Mouse (Mus musculus): ENCODE data around the gene Tusc2.

The Tusc2 gene

DNA sequence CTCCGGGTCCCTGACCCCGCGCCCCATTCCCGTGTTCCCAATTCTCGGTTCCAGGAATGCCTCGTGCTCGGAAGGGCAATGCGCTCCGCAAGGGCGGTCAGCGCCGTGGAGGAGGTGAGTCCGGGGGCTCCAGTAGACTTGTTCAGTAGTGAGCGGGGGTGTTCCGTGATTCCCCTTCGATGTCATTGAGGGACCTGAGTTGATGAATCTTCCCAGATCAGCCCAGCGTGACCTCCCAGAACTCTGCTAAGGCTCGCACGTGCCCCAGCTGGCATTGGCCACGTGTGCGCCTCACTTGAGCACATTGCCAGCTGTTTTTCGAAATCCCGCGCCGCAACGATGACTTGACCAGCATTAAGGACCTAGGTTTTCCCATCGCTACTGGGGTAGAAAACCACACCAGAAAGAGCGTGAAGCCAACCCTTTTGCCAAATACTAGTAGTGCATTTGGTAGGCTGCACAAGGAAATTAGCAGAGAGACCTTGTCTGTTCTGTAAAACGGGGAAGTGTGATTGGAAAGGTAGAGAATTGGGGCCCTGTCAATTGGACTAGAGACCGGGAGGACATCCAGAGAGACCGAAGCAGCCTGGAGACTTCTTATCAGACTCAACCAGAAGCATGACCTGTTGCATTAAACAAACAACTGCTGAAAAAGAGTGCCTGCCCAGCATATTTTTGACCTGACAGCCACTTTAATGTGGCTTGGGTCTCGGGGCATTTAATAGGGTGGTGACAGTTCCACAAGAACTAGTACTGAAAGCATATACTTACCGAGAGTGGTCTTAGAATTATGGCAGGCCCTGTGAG, 25.0 kb downstream of the Tusc2 start:
- DNase-seq (ENCODE audit: low read depth, low spot score) = peak; percentile 71

- no peak for DNase-seq (ENCODE audit: low read depth, low spot score)
Observed at GRCm38 (mm10) chr9:107590058-107590772, 27.2 kb downstream of the Tusc2 start.

DNA sequence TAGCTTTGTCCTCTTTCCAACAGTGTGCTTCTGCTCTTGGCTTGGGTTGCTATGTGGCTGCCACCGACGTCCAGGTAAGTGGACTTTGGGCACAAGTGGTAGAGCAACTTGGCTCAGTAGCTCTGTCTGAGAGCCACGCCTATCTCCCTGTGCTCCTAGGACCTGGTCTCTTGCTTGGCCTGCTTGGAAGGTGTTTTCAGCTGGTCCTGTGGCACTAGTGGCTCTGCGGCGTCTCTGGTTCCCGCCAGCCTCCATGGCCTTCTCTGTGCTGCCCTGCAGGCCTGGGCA, 27.7 kb downstream of the Tusc2 start:
- no peak for DNase-seq (ENCODE audit: low read depth, low spot score)

GRCm38 (mm10) chr9:107593101-107593976, 30.3 kb downstream of the Tusc2 start:
- no peak for DNase-seq (ENCODE audit: low read depth, low spot score)

GRCm38 (mm10) chr9:107594281-107595062, 31.4 kb downstream of the Tusc2 start:
- no peak for DNase-seq (ENCODE audit: low read depth, low spot score)

- no peak for DNase-seq (ENCODE audit: low read depth, low spot score)
Observed at GRCm38 (mm10) chr9:107596619-107597569, 33.8 kb downstream of the Tusc2 start.

DNA sequence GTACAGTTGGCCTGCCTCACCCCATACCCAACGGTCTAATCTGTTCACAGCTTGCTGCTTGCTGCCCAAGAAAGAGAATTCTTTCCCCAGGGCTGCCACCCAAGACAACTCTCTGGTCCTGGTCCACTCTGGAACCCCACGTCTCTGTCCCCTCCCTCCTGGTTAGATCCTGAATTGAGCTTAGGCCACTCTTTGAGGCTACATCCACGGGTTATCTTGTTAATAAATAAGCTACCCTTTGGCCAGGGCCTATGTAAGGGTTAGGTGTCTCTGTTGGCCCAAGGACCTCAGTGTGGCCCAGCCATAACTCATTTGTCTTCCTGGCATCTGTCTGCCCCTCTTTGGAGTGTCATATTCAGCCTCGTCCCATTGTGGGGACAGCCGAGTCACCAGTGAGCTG, 35.3 kb downstream of the Tusc2 start:
- no peak for DNase-seq (ENCODE audit: low read depth, low spot score)

GRCm38 (mm10) chr9:107599433-107599832, 36.4 kb downstream of the Tusc2 start:
- DNase-seq (ENCODE audit: low read depth, low spot score) = no peak

- no peak for DNase-seq (ENCODE audit: low read depth, low spot score)
Observed at GRCm38 (mm10) chr9:107599842-107600241, 36.8 kb downstream of the Tusc2 start.

DNA sequence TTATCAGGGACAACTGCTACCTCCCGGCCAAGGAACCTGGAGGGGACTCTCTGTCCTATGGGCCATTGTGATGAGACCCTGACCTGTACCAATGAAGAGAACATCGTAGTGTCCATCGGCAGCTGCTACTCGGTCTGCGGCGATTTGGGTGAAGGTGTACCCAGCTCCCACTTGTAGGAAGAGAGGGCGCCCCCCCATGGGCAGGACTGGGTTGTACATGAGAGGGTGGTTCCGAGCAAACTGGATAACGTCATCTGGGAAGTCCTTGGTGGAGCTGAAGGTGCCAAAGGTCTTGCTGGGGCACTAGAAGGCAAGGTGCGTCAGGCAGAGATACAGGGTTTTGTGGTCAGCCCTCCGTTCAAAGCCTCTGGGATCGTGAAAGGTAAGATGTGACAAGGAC, 37.7 kb downstream of the Tusc2 start:
- no peak for DNase-seq (ENCODE audit: low read depth, low spot score)

DNA sequence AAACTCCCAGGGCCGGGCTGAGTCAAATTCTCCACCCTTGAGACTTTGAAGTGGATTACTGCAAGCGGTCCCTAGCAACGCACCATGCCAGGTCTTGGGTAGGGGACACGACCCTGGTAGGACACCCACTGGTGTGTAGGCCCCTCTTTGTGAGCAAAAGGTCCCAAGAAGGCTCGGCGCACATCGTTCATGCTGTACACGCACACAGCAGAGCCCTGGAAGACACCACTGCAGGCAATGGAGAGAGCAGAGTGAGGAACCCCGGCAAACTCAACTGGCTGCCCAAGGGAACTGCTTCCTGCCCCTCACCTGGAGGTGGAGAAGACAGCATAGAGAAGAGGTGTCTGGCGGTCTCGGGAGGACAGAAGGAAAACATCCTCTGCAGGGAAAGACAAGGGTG, 38.2 kb downstream of the Tusc2 start:
- no peak for DNase-seq (ENCODE audit: low read depth, low spot score)

GRCm38 (mm10) chr9:107602068-107602648, 39.1 kb downstream of the Tusc2 start:
- DNase-seq (ENCODE audit: low read depth, low spot score) = peak; percentile 91

- no peak for DNase-seq (ENCODE audit: low read depth, low spot score)
Observed at GRCm38 (mm10) chr9:107603251-107603650, 40.2 kb downstream of the Tusc2 start.

- no peak for DNase-seq (ENCODE audit: low read depth, low spot score)
Observed at GRCm38 (mm10) chr9:107605041-107605661, 42.1 kb downstream of the Tusc2 start.

DNA sequence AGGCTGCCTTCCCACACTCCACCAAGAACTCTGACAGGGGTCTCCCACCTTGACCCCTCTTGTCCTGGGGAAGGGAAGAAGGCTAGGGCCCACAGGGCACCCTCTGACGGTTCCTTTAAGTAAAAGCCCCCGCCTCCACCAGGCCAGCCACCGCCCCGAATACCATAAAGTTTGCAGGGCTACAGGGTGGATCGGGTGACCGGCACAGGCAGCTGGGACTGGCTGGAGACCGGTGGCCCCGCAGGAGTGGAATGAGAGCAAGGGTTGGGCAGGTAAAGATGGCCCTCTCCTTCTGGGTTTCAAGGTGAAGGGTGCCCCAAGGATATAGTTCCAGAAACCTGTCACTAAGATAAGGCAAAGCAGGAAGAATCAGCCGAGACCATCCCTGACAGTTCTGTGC, 43.5 kb downstream of the Tusc2 start:
- DNase-seq (ENCODE audit: low read depth, low spot score) = no peak

- no peak for DNase-seq (ENCODE audit: low read depth, low spot score)
Observed at GRCm38 (mm10) chr9:107607036-107607435, 44.0 kb downstream of the Tusc2 start.

DNA sequence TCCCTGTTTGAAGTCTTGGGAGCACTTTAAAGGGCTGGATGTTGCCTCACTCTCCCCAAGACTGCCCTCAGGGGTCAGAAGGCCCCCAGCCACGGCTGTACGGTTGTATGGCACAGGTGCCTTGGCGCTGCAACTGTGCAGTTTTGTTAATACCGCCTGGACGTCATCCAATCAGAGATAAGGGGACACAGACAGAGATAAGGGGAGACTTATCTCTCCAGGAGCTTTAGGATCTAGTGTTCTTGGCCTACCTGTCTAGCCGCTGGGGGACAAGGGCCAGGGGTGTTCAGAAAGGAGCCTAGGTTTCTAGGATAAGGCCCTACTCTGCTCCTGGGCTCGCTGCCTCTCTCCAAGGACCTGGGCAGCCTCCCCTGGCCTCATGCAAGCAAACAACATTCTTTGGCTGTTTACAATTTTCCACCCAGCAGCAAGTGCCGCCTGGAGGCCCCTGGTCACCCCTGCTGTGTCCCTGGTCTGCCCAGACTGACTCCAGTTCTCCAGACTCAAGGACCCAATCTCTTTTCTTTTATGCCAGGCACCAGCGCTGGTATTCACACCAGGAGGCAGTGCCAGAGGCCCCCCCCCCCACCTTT, 44.7 kb downstream of the Tusc2 start:
- DNase-seq (ENCODE audit: low read depth, low spot score) = no peak

- no peak for DNase-seq (ENCODE audit: low read depth, low spot score)
Observed at GRCm38 (mm10) chr9:107608741-107609432, 45.8 kb downstream of the Tusc2 start, which contains the start of gene Sema3b. Gene Sema3b, minus strand, starts transcription at chr9:107609229.
